Mouse (Mus musculus): ENCODE measurements around the gene Scg5. TPM values are rescaled to one million over a fixed set of nuclear protein-coding genes. Genes with fewer than 3 reads are reported as not detected.

Scg5 gene
- polyA plus RNA-seq, 1 experiment = 0.05 TPM

DNA sequence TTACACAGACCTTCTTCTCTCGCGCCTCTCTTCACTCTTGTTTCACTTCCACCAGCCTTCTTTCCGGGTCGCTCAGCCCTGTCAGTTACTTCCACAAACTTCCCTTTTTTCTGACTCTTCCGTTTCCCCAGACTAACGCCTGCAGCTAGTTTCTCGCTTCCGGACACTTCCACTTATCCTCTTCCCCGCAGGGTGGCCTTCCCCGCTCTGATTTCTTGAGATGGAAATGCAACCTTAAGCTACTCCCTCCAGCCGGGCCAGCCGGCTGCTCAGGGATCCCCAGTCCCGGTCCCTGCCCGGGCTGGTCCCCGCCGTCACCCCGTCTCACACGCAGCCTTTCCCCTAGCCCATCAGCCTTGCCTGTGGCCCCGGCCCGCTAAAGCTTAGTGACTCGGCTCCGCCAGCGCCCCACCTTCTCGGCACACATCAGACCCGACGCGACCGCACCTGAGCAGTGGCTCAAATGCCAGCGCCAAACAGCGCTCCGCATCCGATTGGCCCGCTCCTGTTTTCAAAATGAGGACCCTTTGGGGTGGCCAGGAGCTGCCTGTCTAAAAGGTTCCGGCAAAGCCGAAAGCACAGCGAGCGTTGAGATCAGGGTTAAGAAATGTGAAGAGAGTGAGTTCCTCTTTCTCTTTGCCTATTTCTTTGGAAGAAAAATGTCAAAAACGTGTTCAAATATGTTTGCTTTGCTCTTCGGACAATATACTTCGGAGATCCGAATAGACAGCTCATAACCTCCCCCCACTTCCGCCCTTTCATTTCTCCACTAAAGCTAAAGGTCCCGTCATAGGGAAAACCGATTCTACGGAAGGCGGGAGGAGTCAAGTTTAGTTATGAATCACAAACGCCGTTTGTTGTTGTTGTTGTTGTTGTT is 19.6 kb upstream of the Scg5 start, which contains the start of gene Arhgap11a:
Gene Arhgap11a, minus strand, starts transcription at position 417 of the 877 bp plus-strand sequence.
- peak within 1 kb of the TSS; percentile 93 for H3K4me3 ChIP-seq (ENCODE audit: insufficient read depth, poor library complexity, severe bottlenecking)
- H3K27me3 ChIP-seq (ENCODE audit: control insufficient read depth, insufficient read depth, insufficient read length) = no peaks in the 10 kb centered on the region
- peaks cover 51% of the 10 kb centered on the region for H3K79me2 ChIP-seq (ENCODE audit: control insufficient read depth, insufficient read depth)
- H3K36me3 ChIP-seq (ENCODE audit: control insufficient read depth, insufficient read depth) = peaks cover 36% of the 10 kb centered on the region
- peaks cover 46% of the 10 kb centered on the region for H3K79me3 ChIP-seq (ENCODE audit: low read depth)
- peak within 1 kb of the TSS; percentile 98 for H3ac ChIP-seq (ENCODE audit: control insufficient read depth, insufficient read length, low read depth)
- TF ChIP-seq MAX (IDR thresholded peaks at IDR 0.05) = peak; percentile 96
- TF ChIP-seq FOSL1 (IDR thresholded peaks at IDR 0.05; ENCODE audit: insufficient read depth, low read length, poor library complexity, severe bottlenecking) = no peak

DNA sequence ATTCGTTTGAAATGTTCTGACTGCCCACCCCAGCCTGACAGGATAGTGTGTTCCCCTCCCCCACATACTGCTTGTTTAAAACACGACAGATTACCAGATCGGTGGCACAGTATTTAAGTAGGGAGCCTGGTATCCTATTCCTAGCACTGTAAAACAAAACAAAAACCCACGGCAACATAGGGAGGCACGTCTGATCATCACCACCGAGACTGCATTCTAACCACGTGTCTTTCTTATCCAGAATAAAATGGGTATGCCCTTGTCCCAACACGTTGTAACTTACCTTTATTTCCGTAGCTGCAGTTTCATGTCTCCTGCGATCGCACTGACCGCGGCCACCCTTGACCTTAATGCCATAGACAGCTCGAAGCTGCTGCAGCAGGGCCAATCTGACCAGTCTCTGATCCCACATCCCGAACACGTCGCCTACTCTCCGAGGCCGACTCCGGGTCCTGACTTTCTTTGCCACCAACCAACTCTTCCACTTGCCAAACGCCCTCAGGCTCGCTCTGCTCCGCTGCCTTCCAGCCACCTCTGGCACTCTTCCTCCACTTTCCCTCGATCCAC is 18.8 kb upstream of the Scg5 start:
- TF ChIP-seq CTCF (IDR thresholded peaks at IDR 0.05; ENCODE audit: control insufficient read depth, insufficient read depth, insufficient read length) (no peak), MAX (IDR thresholded peaks at IDR 0.05) (no peak), MYOD1 (IDR thresholded peaks at IDR 0.05; ENCODE audit: control insufficient read depth, insufficient read length, low read depth) (no peak), FOSL1 (IDR thresholded peaks at IDR 0.05; ENCODE audit: insufficient read depth, low read length, poor library complexity, severe bottlenecking) (no peak), USF1 (IDR thresholded peaks at IDR 0.05; ENCODE audit: low read depth) (no peak), MYOG (IDR thresholded peaks at IDR 0.05; ENCODE audit: control insufficient read depth, extremely low read depth, insufficient read length) (no peak), CEBPB (IDR thresholded peaks at IDR 0.05; ENCODE audit: low read depth) (no peak)

DNA sequence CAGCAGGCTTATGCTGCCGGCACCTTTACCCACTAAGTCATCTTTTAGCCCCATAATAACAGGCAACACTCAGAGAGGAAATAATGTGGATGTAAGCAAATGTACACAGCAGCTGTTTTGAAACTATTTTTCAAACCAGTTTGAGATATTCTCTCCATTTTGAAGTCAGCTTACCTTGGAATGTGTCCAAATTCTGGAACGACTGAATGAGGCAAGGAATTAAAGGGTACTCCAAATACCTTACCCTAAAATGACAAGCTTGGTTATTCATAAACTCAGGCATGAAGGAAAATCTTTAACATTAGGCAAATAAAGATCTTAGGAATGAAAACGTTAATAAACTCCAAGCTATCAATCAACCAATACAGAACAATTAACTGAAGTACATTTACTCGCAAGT is 16.2 kb upstream of the Scg5 start:
- H3ac ChIP-seq (ENCODE audit: control insufficient read depth, insufficient read length, low read depth) = no peak overlapping the region
- H3K79me2 ChIP-seq (ENCODE audit: control insufficient read depth, insufficient read depth) = peaks cover 57% of the 10 kb centered on the region
- no peak overlapping the region for H3K4me3 ChIP-seq (ENCODE audit: insufficient read depth, poor library complexity, severe bottlenecking)
- H3K79me3 ChIP-seq (ENCODE audit: low read depth) = peaks cover 49% of the 10 kb centered on the region
- H3K27me3 ChIP-seq (ENCODE audit: control insufficient read depth, insufficient read depth, insufficient read length) = no peaks in the 10 kb centered on the region
- peaks cover 66% of the 10 kb centered on the region for H3K36me3 ChIP-seq (ENCODE audit: control insufficient read depth, insufficient read depth)
- TF ChIP-seq CEBPB (IDR thresholded peaks at IDR 0.05; ENCODE audit: low read depth) = no peak
- no peak for TF ChIP-seq MYOD1 (IDR thresholded peaks at IDR 0.05; ENCODE audit: control insufficient read depth, insufficient read length, low read depth)
- TF ChIP-seq FOSL1 (IDR thresholded peaks at IDR 0.05; ENCODE audit: insufficient read depth, low read length, poor library complexity, severe bottlenecking) = no peak
- TF ChIP-seq USF1 (IDR thresholded peaks at IDR 0.05; ENCODE audit: low read depth) = no peak

More for the DNA sequence above, 18.8 kb upstream of the Scg5 start:
- H3K79me2 ChIP-seq (ENCODE audit: control insufficient read depth, insufficient read depth) = peaks cover 57% of the 10 kb centered on the region
- peak overlapping the region; percentile 98 for H3ac ChIP-seq (ENCODE audit: control insufficient read depth, insufficient read length, low read depth)
- H3K36me3 ChIP-seq (ENCODE audit: control insufficient read depth, insufficient read depth) = peaks cover 40% of the 10 kb centered on the region
- H3K4me3 ChIP-seq (ENCODE audit: insufficient read depth, poor library complexity, severe bottlenecking) = peak overlapping the region; percentile 93
- peaks cover 49% of the 10 kb centered on the region for H3K79me3 ChIP-seq (ENCODE audit: low read depth)
- no peaks in the 10 kb centered on the region for H3K27me3 ChIP-seq (ENCODE audit: control insufficient read depth, insufficient read depth, insufficient read length)

DNA sequence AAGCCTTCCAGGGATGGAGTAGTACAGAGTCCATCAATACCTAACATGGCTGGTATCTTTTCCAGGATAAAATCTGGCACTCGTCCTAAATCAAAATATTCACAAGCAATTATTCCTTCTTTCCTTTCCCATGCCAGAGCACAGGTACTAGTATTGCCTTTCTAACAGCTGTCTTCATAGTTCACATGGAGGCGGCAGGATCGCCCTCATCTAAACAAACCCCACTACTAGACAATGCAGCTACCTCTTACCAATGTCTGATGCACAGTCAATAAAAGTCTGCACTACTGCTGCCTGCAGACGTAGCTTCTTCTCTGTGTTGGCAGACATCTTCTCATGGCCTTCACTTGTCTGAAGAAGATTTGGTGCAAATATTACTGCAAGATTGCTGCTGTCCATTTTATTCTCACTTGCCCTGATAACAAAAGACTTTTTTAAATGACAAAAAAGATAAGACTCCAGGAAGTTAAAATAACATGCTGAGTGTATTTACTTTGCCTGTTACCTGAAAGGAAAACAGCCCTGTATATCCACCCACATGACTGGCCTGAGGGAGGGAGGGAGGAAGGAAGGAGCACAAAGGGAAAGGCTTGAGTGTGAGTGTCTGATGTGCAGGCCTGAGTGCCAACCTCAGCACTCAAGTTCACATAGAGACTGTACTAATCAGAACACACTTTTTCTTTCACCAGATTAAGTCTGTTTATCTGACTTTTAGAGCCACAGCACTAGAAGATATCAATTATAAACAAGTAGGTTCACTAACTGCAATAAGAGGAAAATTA is 12.9 kb upstream of the Scg5 start:
- no peak overlapping the region for H3K4me3 ChIP-seq (ENCODE audit: insufficient read depth, poor library complexity, severe bottlenecking)
- H3K79me3 ChIP-seq (ENCODE audit: low read depth) = peaks cover 33% of the 10 kb centered on the region
- H3K36me3 ChIP-seq (ENCODE audit: control insufficient read depth, insufficient read depth) = peaks cover 94% of the 10 kb centered on the region
- H3K79me2 ChIP-seq (ENCODE audit: control insufficient read depth, insufficient read depth) = peaks cover 40% of the 10 kb centered on the region
- H3K27me3 ChIP-seq (ENCODE audit: control insufficient read depth, insufficient read depth, insufficient read length) = no peaks in the 10 kb centered on the region
- H3ac ChIP-seq (ENCODE audit: control insufficient read depth, insufficient read length, low read depth) = no peak overlapping the region
- no peak for TF ChIP-seq MAX (IDR thresholded peaks at IDR 0.05)
- TF ChIP-seq CTCF (IDR thresholded peaks at IDR 0.05; ENCODE audit: control insufficient read depth, insufficient read depth, insufficient read length) = no peak
- no peak for TF ChIP-seq USF1 (IDR thresholded peaks at IDR 0.05; ENCODE audit: low read depth)
- TF ChIP-seq FOSL1 (IDR thresholded peaks at IDR 0.05; ENCODE audit: insufficient read depth, low read length, poor library complexity, severe bottlenecking) = no peak
- TF ChIP-seq MYOG (IDR thresholded peaks at IDR 0.05; ENCODE audit: control insufficient read depth, extremely low read depth, insufficient read length) = no peak
- no peak for TF ChIP-seq MYOD1 (IDR thresholded peaks at IDR 0.05; ENCODE audit: control insufficient read depth, insufficient read length, low read depth)
- TF ChIP-seq CEBPB (IDR thresholded peaks at IDR 0.05; ENCODE audit: low read depth) = no peak

DNA sequence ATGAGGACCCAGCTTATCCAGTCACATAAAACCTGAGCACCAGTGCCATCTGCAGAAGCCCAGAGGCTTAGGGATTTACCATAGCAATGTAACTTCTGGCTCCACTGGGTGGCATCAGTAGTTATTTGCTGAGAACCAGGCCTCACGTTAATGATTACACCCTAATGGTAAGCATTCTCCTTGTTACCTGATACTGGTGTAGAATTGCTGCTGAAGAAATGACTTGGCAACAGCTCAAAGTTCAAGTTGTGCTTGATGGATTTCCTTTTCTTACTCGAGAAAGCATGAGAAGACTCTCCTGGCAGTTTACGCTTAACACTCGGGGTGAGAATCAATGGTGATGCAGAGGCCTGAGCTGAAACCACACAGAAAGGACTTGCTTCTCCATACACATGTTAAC is 10.6 kb upstream of the Scg5 start:
- Histone ChIP-seq H3K4me3 (ENCODE audit: insufficient read depth, poor library complexity, severe bottlenecking) (no peak overlapping the region), H3K27me3 (ENCODE audit: control insufficient read depth, insufficient read depth, insufficient read length) (no peaks in the 10 kb centered on the region), H3ac (ENCODE audit: control insufficient read depth, insufficient read length, low read depth) (no peak overlapping the region), H3K79me3 (ENCODE audit: low read depth) (peaks cover 9% of the 10 kb centered on the region), H3K36me3 (ENCODE audit: control insufficient read depth, insufficient read depth) (peaks cover 96% of the 10 kb centered on the region), H3K79me2 (ENCODE audit: control insufficient read depth, insufficient read depth) (peaks cover 16% of the 10 kb centered on the region)
- TF ChIP-seq CEBPB (IDR thresholded peaks at IDR 0.05; ENCODE audit: low read depth) = no peak
- TF ChIP-seq USF1 (IDR thresholded peaks at IDR 0.05; ENCODE audit: low read depth) = no peak
- no peak for TF ChIP-seq MYOG (IDR thresholded peaks at IDR 0.05; ENCODE audit: control insufficient read depth, extremely low read depth, insufficient read length)
- no peak for TF ChIP-seq MYOD1 (IDR thresholded peaks at IDR 0.05; ENCODE audit: control insufficient read depth, insufficient read length, low read depth)
- no peak for TF ChIP-seq MAX (IDR thresholded peaks at IDR 0.05)
- no peak for TF ChIP-seq FOSL1 (IDR thresholded peaks at IDR 0.05; ENCODE audit: insufficient read depth, low read length, poor library complexity, severe bottlenecking)
